Mouse (Mus musculus): ENCODE data around the gene Dicer1.

- TF ChIP-seq CTCF (IDR thresholded peaks at IDR 0.05; ENCODE audit: extremely low read depth, insufficient read length, insufficient replicate concordance, low read depth, low read length), result no peak
- TF ChIP-seq POLR2A (IDR thresholded peaks at IDR 0.05; ENCODE audit: low read depth, low read length), result no peak
Observed at GRCm38 (mm10) chr12:104656146-104656545, 95.6 kb downstream of the Dicer1 start.
